Mouse (Mus musculus) heart, embryonic 15.5 days (tissue): ENCODE results near the gene Adgrg6. TPM values are rescaled to one million over a fixed set of nuclear protein-coding genes. Genes with fewer than 3 reads are reported as not detected.

Experiments used
- ATAC-seq: fragments of 200-750 bp; cut with Nextera tagmentation; replicated peaks from 2 replicates; pipeline ENCODE4 v1.8.0; 2017; ENCODE audit warnings: low read depth, moderate TSS enrichment; ENCODE audit not compliant: insufficient number of reproducible peaks, insufficient read depth, low FRiP score
- H3K27ac ChIP-seq: fragments of 300-500 bp; sonication (generic); 2 replicates; pipeline ENCODE4 v1.5.1; 2015; ENCODE audit warnings: mild to moderate bottlenecking, inconsistent platforms
- H3K27me3 ChIP-seq: fragments of 300-500 bp; sonication (generic); 2 replicates; pipeline ENCODE4 v1.6.1; 2015; ENCODE audit warnings: inconsistent platforms
- H3K36me3 ChIP-seq: fragments of 300-500 bp; sonication (generic); 2 replicates; pipeline ENCODE4 v1.6.1; 2015; ENCODE audit warnings: mild to moderate bottlenecking, inconsistent platforms
- H3K4me1 ChIP-seq: fragments of 300-500 bp; sonication (generic); replicated peaks from 2 replicates; pipeline ENCODE4 v1.6.1; 2015; ENCODE audit warnings: inconsistent platforms
- H3K4me2 ChIP-seq: fragments of 300-500 bp; sonication (generic); 2 replicates; pipeline ENCODE4 v1.6.1; 2015; ENCODE audit warnings: inconsistent platforms, mild to moderate bottlenecking, moderate library complexity
- H3K4me3 ChIP-seq: fragments of 300-500 bp; sonication (generic); 2 replicates; pipeline ENCODE4 v1.5.1; 2015; ENCODE audit warnings: mild to moderate bottlenecking, inconsistent platforms
- H3K9ac ChIP-seq: fragments of 300-500 bp; sonication (generic); 2 replicates; pipeline ENCODE4 v1.6.1; 2015; ENCODE audit warnings: mild to moderate bottlenecking, inconsistent platforms
- H3K9me3 ChIP-seq: fragments of 300-500 bp; sonication (generic); replicated peaks from 2 replicates; pipeline ENCODE4 v1.6.1; 2016; ENCODE audit warnings: inconsistent platforms
- WGBS: fragments of 180-500 bp; shearing (Covaris S2); methylation state at CpG from one replicate; pipeline ENCODE4 v1.1.7; 2015; ENCODE audit warnings: mixed read lengths; 5-methylcytosine and 5-hydroxymethylcytosine counted together
- polyA plus RNA-seq: library from polyadenylated mRNA; unstranded; fragments of >200 nt; fragmentation: Nextera tagmentation; extraction: Ambion mirVana; gene quantifications from 2 replicates; pipeline ENCODE4 v1.2.1, GENCODE M21; 2015

The Adgrg6 gene
- polyA plus RNA-seq, 1 experiment from 2014 or later: 9.6 TPM

DNA sequence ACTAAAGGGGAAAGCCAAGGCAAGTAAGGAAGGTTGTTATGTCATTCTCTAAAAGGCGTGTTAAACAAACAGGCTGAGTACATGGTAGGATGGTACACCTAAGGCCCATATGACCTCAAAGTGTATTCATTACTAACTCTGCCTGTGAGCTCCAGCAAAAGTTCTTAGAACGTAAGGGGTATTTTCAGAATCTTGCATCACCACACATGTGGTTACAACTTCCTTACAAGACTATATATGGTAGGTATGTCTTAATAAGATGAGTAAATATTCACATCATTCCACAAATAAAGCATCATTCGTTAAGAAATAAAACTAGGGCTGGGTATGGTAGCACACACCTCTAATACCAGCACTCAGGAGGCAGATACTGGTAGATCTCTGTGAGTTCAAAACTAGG is 8.4 kb downstream of the Adgrg6 start:
- WGBS: 80% methylated on average over 3 of the region's 3 CpGs
- H3K27me3 ChIP-seq: no peaks in the 10 kb centered on the region
- H3K9me3 ChIP-seq: no peaks in the 10 kb centered on the region
- no peak overlapping the region for H3K4me2 ChIP-seq
- no peaks in the 10 kb centered on the region for H3K4me1 ChIP-seq
- H3K4me3 ChIP-seq: no peak overlapping the region
- no peaks in the 10 kb centered on the region for H3K36me3 ChIP-seq
- H3K9ac ChIP-seq: no peak overlapping the region
- H3K27ac ChIP-seq: no peak overlapping the region
- no peak for ATAC-seq

DNA sequence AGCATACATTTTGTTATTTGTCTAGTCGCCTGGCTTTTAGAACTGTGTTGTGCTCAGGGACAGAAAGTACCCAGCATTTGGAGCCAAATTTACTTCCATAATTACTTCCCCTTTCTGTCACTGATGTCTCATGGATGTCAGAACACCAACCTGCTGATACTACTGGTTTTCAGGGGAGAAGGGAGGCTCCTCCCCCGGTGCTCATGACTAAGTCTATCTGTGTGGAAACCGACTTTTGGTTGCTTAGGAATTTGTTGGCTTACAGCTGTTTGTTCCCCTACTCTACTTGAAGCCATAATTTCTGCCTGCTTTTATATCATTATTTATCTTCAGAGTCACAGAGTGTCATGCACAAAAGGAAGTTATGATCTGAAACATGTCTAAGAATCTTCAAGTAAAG is 14.4 kb downstream of the Adgrg6 start:
- H3K4me3 ChIP-seq: no peak overlapping the region
- ATAC-seq: no peak
- no peaks in the 10 kb centered on the region for H3K4me1 ChIP-seq
- no peaks in the 10 kb centered on the region for H3K36me3 ChIP-seq
- no peak overlapping the region for H3K4me2 ChIP-seq
- H3K27me3 ChIP-seq: no peaks in the 10 kb centered on the region
- no peak overlapping the region for H3K9ac ChIP-seq
- 76% methylated on average over 3 of the region's 3 CpGs for WGBS
- H3K9me3 ChIP-seq: no peaks in the 10 kb centered on the region
- no peak overlapping the region for H3K27ac ChIP-seq

DNA sequence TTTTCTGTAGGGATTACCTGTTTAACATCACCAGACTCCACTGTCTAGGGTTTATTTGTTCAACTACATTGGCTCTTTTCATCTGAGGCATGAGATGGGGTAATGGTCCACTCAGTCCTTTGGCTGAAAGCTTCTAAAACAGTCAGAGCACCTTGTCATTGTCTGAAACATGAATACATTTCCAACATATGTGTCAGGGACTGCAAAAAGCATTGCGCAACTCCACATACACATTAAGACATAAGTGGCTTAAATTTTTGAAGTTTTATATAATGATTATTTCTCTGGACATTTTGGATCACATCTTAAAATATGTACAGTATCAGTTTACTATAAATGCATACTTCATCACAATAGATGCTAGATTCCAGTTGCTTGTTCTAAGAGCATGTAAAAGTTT is 14.8 kb downstream of the Adgrg6 start:
- no peak overlapping the region for H3K4me3 ChIP-seq
- no peaks in the 10 kb centered on the region for H3K9me3 ChIP-seq
- H3K9ac ChIP-seq: no peak overlapping the region
- H3K4me1 ChIP-seq: 0 out of 2 replicates have a peak, but pooled peaks cover under 1% of the 10 kb centered on the region
- no peaks in the 10 kb centered on the region for H3K36me3 ChIP-seq
- ATAC-seq: no peak
- 96% methylated on average over 1 of the region's 1 CpGs for WGBS
- H3K27ac ChIP-seq: no peak overlapping the region
- no peaks in the 10 kb centered on the region for H3K27me3 ChIP-seq
- no peak overlapping the region for H3K4me2 ChIP-seq

DNA sequence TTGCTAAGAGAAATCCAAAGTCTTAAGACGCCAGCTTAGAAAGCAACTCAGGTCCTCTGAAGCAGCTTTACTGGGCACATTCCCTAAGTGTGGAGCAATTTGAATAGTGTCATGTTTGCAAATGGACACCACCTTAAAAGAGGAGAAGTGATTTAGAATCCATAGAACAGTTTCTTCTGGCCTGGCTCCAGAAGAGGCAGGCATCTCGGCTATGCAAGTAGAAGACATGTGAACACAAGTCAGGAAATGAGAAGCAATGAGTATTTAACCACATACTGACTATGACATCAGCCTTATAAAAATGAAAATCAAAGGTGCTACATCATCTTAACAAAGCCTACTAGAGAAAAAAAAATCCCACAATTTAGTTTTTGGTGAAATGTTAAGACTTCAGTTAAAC is 17.7 kb downstream of the Adgrg6 start:
- no peak overlapping the region for H3K9ac ChIP-seq

DNA sequence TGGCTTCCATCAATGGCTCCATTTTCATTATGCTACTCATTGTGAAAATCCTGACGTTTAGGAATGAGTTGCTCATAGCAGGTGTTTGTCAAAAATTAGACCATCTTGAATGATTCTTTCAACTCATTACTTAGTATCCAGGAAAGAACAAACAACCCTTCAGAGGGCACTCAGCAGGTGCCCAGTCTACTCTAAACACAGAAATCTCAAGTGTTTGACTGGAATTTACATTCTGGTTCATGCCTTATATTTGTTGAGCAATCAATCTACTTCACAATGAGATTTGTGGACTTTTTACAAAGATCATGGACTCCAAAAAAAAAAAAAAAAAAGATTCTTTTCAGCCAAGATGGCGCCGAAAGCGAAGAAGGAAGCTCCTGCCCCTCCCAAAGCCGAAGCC is 22.7 kb downstream of the Adgrg6 start:
- H3K9ac ChIP-seq: no peak overlapping the region
- 89% methylated on average over 5 of the region's 5 CpGs for WGBS
- no peaks in the 10 kb centered on the region for H3K9me3 ChIP-seq
- H3K4me2 ChIP-seq: no peak overlapping the region
- no peaks in the 10 kb centered on the region for H3K27me3 ChIP-seq
- H3K4me1 ChIP-seq: peaks cover 9% of the 10 kb centered on the region
- H3K36me3 ChIP-seq: no peaks in the 10 kb centered on the region
- no peak for ATAC-seq
- no peak overlapping the region for H3K4me3 ChIP-seq
- no peak overlapping the region for H3K27ac ChIP-seq

More for the DNA sequence above, 17.7 kb downstream of the Adgrg6 start:
- ATAC-seq: no peak
- Histone ChIP-seq H3K36me3 (no peaks in the 10 kb centered on the region), H3K4me1 (0 out of 2 replicates have a peak, but pooled peaks cover 2% of the 10 kb centered on the region), H3K27me3 (no peaks in the 10 kb centered on the region), H3K9me3 (no peaks in the 10 kb centered on the region), H3K27ac (no peak overlapping the region), H3K4me3 (no peak overlapping the region), H3K4me2 (no peak overlapping the region)
- WGBS: 68% methylated on average over 2 of the region's 2 CpGs

DNA sequence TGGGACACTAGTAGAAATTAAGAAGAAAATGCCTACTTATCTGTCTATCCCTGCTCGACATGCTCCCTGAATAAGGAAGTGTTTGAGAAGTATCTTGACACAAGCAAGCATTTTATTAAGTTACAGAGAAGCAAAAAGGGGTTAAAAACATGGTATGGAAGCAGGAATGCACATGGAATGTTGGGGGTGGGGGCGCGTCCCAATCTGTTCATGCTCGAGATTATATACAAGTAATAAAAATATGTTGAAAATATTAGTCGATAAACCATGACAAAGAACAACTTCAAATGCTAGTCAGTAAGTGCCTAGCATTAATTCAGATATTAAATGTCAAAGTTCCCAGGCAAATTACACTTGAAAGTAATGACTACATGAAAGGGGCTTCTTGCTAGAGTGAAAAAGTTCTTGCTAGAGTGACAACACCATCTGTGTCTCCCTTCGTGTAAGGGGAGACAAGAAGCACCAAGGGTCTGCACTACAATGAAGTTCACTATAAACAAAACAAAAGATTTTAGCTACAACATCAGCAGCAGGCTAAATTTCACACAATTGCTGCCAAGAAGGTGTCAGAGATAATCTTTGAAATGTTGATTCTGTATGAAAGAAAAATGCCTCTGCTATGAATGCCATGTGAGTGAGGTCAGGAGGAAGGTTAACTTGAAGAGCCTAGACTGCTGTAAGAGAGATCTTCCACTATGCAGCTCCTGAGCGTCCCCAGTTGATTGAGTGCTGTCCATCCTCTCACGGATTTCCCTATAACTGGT is 24.4 kb downstream of the Adgrg6 start:
- Histone ChIP-seq H3K36me3 (no peaks in the 10 kb centered on the region), H3K4me3 (no peak overlapping the region), H3K9me3 (no peaks in the 10 kb centered on the region), H3K27me3 (no peaks in the 10 kb centered on the region), H3K27ac (no peak overlapping the region), H3K4me2 (no peak overlapping the region), H3K9ac (no peak overlapping the region), H3K4me1 (peaks cover 9% of the 10 kb centered on the region)
- 33% methylated on average over 8 of the region's 8 CpGs for WGBS
- ATAC-seq: no peak

DNA sequence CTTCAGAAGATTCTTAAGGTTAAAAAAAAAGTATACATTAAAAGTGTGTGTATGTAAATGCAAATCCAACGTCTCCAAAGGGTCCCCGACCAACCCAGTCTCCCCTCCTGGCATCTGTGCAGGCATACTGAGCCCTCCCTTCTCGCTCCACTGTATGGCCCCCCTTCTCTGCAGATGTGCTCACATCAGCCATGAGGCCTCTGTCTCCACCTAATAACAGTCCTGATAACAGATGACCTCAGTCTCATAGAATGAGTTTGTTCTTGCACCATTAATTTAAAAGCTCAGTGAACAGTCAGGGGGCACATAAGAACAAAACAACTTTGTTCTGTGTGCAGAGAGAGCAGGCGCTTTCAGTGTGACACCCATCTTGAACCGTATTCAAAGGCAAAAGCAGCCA is 27.6 kb downstream of the Adgrg6 start:
- 51% methylated on average over 5 of the region's 5 CpGs for WGBS

DNA sequence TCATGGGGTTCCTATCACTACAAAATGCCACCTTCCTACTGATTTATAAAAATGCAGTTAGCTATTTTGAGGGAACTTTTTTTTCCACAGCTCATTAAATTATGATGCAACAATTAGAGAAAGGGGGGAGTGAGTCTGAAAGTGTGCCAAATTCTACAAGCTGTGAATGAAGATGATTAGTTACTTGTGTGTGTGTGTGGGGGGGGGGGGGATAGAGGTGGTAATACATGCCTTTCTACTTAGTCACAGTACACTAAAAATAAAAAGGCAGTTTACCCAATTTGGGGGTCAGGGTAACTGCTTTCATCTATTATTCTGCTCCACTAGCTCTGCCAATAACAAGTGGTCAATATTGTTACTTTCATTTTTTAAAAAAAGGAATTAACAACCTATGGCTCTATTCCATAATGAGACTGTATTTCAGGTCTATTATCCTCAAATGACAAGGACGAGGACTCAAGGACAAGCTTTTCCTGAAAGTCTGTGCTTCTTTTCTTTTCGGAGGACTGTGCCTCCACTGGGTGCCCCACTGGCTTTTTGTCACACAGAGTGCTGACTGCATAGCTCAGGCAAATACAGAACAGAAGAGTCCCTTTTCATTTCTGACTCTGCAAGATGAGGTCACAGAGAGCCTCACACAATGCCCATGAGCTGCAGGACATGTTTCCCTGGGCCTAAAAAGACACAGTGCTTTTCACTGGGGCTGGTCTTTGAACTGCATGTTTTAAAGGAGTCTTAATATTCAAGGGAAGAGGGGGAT is 33.4 kb downstream of the Adgrg6 start:
- ATAC-seq: no peak
- Histone ChIP-seq H3K4me1 (no peaks in the 10 kb centered on the region), H3K4me2 (no peak overlapping the region), H3K36me3 (no peaks in the 10 kb centered on the region), H3K4me3 (no peak overlapping the region), H3K27ac (no peak overlapping the region), H3K27me3 (no peaks in the 10 kb centered on the region), H3K9ac (no peak overlapping the region), H3K9me3 (no peaks in the 10 kb centered on the region)
- WGBS: 62% methylated on average over 2 of the region's 2 CpGs

More for the DNA sequence above, 27.6 kb downstream of the Adgrg6 start:
- H3K36me3 ChIP-seq: no peaks in the 10 kb centered on the region
- no peaks in the 10 kb centered on the region for H3K27me3 ChIP-seq
- H3K9me3 ChIP-seq: no peaks in the 10 kb centered on the region
- H3K4me2 ChIP-seq: no peak overlapping the region
- H3K27ac ChIP-seq: no peak overlapping the region
- no peak for ATAC-seq
- no peak overlapping the region for H3K9ac ChIP-seq
- no peak overlapping the region for H3K4me3 ChIP-seq
- peaks cover 8% of the 10 kb centered on the region for H3K4me1 ChIP-seq

DNA sequence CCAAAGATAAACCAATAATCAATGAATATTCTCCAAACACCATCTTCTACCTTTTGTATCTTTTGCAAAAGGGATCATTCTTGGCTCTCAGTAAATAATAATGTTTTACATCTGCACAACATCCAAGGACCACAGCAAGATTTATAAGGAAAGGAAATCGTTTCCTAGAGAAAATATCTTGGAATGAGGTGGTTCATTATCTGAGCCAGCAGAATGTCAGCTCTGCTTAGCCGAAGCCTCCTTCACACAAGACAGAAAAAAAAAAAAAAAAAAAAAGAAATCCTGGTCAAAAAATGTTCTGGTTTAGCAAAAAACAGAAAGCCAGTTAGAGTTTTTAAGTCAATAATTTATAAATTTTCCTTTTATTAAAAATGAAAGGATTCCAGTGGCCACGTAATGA is 34.3 kb downstream of the Adgrg6 start:
- no peak overlapping the region for H3K4me3 ChIP-seq
- ATAC-seq: no peak
- no peak overlapping the region for H3K27ac ChIP-seq
- no peaks in the 10 kb centered on the region for H3K36me3 ChIP-seq
- no peak overlapping the region for H3K9ac ChIP-seq
- H3K27me3 ChIP-seq: no peaks in the 10 kb centered on the region
- WGBS: 58% methylated on average over 3 of the region's 3 CpGs
- H3K4me1 ChIP-seq: no peaks in the 10 kb centered on the region
- H3K4me2 ChIP-seq: no peak overlapping the region
- no peaks in the 10 kb centered on the region for H3K9me3 ChIP-seq

DNA sequence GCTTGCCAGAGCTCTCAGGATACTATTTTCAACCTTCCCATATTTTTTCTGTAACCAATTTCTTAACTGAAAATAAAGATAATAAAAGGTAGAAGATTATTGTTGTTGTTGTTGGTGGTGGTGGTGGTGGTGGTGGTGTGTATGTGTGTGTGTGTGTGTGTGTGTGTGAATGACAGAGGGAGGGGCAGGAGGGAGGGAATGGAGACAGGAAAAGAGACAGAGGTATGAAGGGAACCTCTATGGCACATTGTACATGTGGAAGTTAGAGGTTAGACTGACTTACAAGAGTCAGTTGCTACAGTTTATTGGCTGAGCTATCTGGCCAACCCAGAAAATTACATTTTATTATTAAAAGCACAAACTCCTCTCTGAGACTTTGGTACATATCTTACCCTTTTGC is 49.8 kb downstream of the Adgrg6 start:
- H3K4me1 ChIP-seq: no peaks in the 10 kb centered on the region
- no peaks in the 10 kb centered on the region for H3K9me3 ChIP-seq
- H3K4me3 ChIP-seq: no peak overlapping the region
- H3K27ac ChIP-seq: no peak overlapping the region
- no peak overlapping the region for H3K4me2 ChIP-seq
- no peak for ATAC-seq
- no peaks in the 10 kb centered on the region for H3K36me3 ChIP-seq
- H3K9ac ChIP-seq: no peak overlapping the region
- H3K27me3 ChIP-seq: no peaks in the 10 kb centered on the region

DNA sequence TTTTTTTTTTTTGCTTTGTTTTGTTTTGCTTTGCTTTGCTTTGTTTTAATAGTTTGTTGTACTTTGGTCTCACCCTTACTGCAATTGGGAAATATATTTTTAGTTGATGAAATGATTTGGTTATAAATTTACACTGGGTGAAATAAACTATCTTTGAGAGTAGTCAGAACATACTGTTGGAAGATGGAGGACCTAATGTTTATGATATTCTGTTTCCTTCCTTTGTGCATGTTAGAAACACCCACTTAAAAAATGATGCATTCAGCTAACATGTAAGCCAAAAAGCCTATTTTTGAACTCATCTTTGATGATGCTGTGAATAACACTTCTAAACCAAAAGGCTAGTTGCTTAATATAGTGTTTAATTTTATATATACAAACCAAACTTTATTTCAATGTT is 50.3 kb downstream of the Adgrg6 start:
- no peak for ATAC-seq
- Histone ChIP-seq H3K27ac (no peak overlapping the region), H3K36me3 (no peaks in the 10 kb centered on the region), H3K9me3 (no peaks in the 10 kb centered on the region), H3K4me2 (no peak overlapping the region), H3K4me1 (no peaks in the 10 kb centered on the region), H3K27me3 (no peaks in the 10 kb centered on the region), H3K4me3 (no peak overlapping the region), H3K9ac (no peak overlapping the region)

DNA sequence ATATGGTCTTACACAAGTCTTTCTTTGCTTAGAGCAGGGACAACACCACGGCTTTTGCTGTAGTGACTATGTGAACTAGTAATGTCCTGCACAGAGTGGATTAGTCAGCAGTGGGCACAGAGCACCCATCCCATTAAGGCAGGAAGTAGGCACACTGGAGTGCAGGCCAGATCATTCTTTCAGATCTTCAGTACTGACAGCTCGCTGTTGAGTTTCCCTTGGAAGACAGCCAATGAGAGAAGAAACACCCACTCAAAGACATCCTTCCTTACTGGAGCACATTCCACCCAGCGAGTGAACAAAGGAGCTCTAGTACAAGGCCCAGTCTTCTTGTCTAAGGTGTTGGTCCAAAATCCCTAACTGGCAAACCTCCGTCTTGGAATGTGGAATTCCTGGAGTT is 53.6 kb downstream of the Adgrg6 start:
- WGBS: 63% methylated on average over 4 of the region's 4 CpGs
- Histone ChIP-seq H3K9me3 (no peaks in the 10 kb centered on the region), H3K4me2 (no peak overlapping the region), H3K9ac (no peak overlapping the region), H3K27ac (no peak overlapping the region), H3K4me3 (no peak overlapping the region), H3K4me1 (no peaks in the 10 kb centered on the region), H3K27me3 (no peaks in the 10 kb centered on the region), H3K36me3 (no peaks in the 10 kb centered on the region)
- ATAC-seq: no peak
